Mouse (Mus musculus) limb, embryonic 12.5 days (tissue): Measurements from ENCODE around the gene Fxyd3. TPM values are rescaled to one million over a fixed set of nuclear protein-coding genes. Genes with fewer than 3 reads are reported as not detected.
A peak's percentile ranks its signal among the peaks of the same experiment; 100 is the strongest.

Experiments used
- ATAC-seq: fragments of 200-750 bp; cut with Nextera tagmentation; 2 replicates; pipeline ENCODE4 v1.8.0; 2017; ENCODE audit warnings: low read depth, moderate TSS enrichment; ENCODE audit not compliant: insufficient number of reproducible peaks, insufficient read depth, low FRiP score, low TSS enrichment
- H3K27ac ChIP-seq: fragments of 300-500 bp; sonication (generic); 2 replicates; pipeline ENCODE4 v1.5.1; 2016; ENCODE audit warnings: mild to moderate bottlenecking, moderate library complexity
- H3K27me3 ChIP-seq: fragments of 300-500 bp; sonication (generic); 2 replicates; pipeline ENCODE4 v1.6.1; 2016; ENCODE audit warnings: mild to moderate bottlenecking, moderate library complexity
- H3K36me3 ChIP-seq: fragments of 300-500 bp; sonication (generic); 2 replicates; pipeline ENCODE4 v1.6.1; 2016; ENCODE audit warnings: mild to moderate bottlenecking, moderate library complexity
- H3K4me1 ChIP-seq: fragments of 300-500 bp; sonication (generic); replicated peaks from 2 replicates; pipeline ENCODE4 v1.6.1; 2016
- H3K4me2 ChIP-seq: fragments of 300-500 bp; sonication (generic); 2 replicates; pipeline ENCODE4 v1.6.1; 2016; ENCODE audit warnings: mild to moderate bottlenecking, moderate library complexity
- H3K4me3 ChIP-seq: fragments of 300-500 bp; sonication (generic); replicated peaks from 2 replicates; pipeline ENCODE4 v1.5.1; 2016; ENCODE audit warnings: mild to moderate bottlenecking
- H3K9ac ChIP-seq: fragments of 300-500 bp; sonication (generic); replicated peaks from 2 replicates; pipeline ENCODE4 v1.6.1; 2016; ENCODE audit warnings: mild to moderate bottlenecking, moderate library complexity
- H3K9me3 ChIP-seq: fragments of 300-500 bp; sonication (generic); 2 replicates; pipeline ENCODE4 v1.6.1; 2016; ENCODE audit warnings: mild to moderate bottlenecking, moderate library complexity
- WGBS: fragments of 180-500 bp; shearing (Covaris S2); methylation state at CpG from one replicate; pipeline ENCODE4 v1.1.7; 2016; 5-methylcytosine and 5-hydroxymethylcytosine counted together
- polyA plus RNA-seq: library from polyadenylated mRNA; unstranded; fragments of >200 nt; fragmentation: Nextera tagmentation; extraction: Ambion mirVana; gene quantifications from 2 replicates; pipeline ENCODE4 v1.2.1, GENCODE M21; 2016

Fxyd3 gene
- polyA plus RNA-seq, 1 experiment from 2014 or later = 18.3 TPM

DNA sequence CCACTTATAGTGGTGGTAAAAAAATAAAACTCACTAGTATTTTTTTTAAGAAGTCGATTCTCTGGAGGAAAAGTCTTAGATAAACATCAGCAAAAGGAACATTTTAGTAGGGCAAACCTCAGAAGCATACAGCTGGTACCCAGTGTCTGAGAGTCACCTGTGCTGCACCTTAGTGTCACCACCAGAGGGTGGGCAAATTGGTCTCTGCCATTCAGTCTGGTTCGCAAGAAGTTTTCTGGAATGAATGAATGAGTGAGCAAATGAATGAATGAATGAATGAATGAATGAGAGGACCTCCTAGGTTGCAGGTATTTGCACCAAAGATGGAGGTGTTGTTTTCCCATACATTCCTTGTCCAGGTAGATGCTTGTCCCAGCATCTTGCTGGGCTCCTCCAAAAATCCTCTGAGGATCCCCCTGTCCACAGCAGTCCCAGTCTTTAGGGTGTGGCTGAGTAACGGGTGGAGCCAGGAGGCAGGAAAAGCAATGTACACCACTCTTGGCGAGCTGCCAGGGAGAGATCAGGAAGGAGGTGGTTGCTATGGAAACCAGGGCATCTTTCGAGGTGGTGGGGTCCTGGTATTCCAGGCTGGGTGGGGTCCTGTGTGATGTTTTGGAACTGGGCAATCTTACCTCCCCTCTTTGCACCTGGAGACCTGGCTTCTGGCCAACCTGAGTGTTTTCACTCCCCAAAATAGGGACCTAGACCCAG lies 27.2 kb downstream of the Fxyd3 start:
- Histone ChIP-seq H3K4me1 (peaks cover 51% of the 10 kb centered on the region), H3K9me3 (no peaks in the 10 kb centered on the region), H3K27ac (no peak overlapping the region), H3K27me3 (peaks cover 87% of the 10 kb centered on the region), H3K4me3 (peak overlapping the region; percentile 28), H3K9ac (no peak overlapping the region), H3K4me2 (peak overlapping the region; percentile 52), H3K36me3 (no peaks in the 10 kb centered on the region)
- no peak for ATAC-seq
- 20% methylated on average over 5 of the region's 5 CpGs for WGBS

DNA sequence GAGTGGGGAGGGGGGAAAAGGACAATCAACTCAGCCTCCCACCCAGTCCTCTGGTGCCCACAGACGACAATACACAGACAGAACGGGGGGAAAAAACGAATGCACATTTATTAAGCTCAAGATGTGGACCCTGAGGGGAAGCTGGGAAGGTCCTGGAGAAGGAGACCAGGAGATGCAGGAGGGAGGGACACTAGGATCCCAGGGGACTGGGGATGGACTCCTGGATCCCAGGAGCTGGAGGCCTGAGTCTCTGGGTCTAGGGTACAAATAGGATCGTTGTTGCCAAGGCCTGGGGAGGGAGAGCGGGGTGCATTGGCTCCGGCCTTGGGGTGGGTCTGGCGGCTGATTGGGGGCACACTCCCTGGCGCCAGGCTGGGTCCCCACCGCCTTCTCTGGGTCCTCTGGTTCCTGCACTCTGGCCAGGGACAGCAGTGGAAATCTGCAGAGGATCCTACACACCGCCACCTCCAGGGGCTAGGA lies 34.0 kb downstream of the Fxyd3 start, which contains the start of gene Fxyd5:
Fxyd5 (minus strand) TSS at position 51 of the 480 bp plus-strand sequence.
- peak within 1 kb of the TSS; percentile 42; the same call in 1 of the 2 replicates for H3K9ac ChIP-seq
- no peak within 1 kb of the TSS for H3K27ac ChIP-seq
- H3K4me2 ChIP-seq = peak within 1 kb of the TSS; percentile 57
- H3K27me3 ChIP-seq = peaks cover 64% of the 10 kb centered on the region
- no peaks in the 10 kb centered on the region for H3K9me3 ChIP-seq
- H3K4me1 ChIP-seq = peaks cover 14% of the 10 kb centered on the region
- WGBS = 35% methylated on average over 10 of the region's 10 CpGs
- no peak for ATAC-seq
- H3K4me3 ChIP-seq = peak within 1 kb of the TSS; percentile 32
- H3K36me3 ChIP-seq = no peaks in the 10 kb centered on the region

GRCm38 (mm10) chr7:31041662-31042315 lies 34.7 kb downstream of the Fxyd3 start:
- no peak for ATAC-seq
- no peaks in the 10 kb centered on the region for H3K36me3 ChIP-seq
- H3K4me2 ChIP-seq = peak overlapping the region; percentile 57
- H3K9me3 ChIP-seq = no peaks in the 10 kb centered on the region
- H3K27me3 ChIP-seq = peaks cover 63% of the 10 kb centered on the region
- H3K4me1 ChIP-seq = peaks cover 14% of the 10 kb centered on the region
- peak overlapping the region; percentile 42; the same call in 1 of the 2 replicates for H3K9ac ChIP-seq
- H3K27ac ChIP-seq = no peak overlapping the region
- H3K4me3 ChIP-seq = peak overlapping the region; percentile 32
- WGBS = 3% methylated on average over 28 of the region's 28 CpGs

- Histone ChIP-seq H3K36me3 (no peaks in the 10 kb centered on the region), H3K9ac (no peak overlapping the region), H3K4me3 (peak overlapping the region; percentile 32; the same call in 1 of the 2 replicates), H3K9me3 (no peaks in the 10 kb centered on the region), H3K4me2 (0 out of 2 replicates have a peak overlapping the region, but pooled peaks have one; percentile 57), H3K4me1 (peaks cover 14% of the 10 kb centered on the region), H3K27me3 (peaks cover 61% of the 10 kb centered on the region), H3K27ac (no peak overlapping the region)
- ATAC-seq = no peak
- WGBS = 35% methylated on average over 8 of the region's 8 CpGs
Observed at GRCm38 (mm10) chr7:31041023-31041407, 35.5 kb downstream of the Fxyd3 start.

- 78% methylated on average over 12 of the region's 12 CpGs for WGBS
- Histone ChIP-seq H3K9me3 (no peaks in the 10 kb centered on the region), H3K36me3 (no peaks in the 10 kb centered on the region), H3K27me3 (peaks cover 57% of the 10 kb centered on the region), H3K9ac (no peak overlapping the region), H3K4me2 (no peak overlapping the region), H3K27ac (no peak overlapping the region), H3K4me1 (peaks cover 14% of the 10 kb centered on the region), H3K4me3 (no peak overlapping the region)
- ATAC-seq = no peak
Observed at GRCm38 (mm10) chr7:31040281-31041022, 36.1 kb downstream of the Fxyd3 start.

GRCm38 (mm10) chr7:31039011-31039410 lies 37.5 kb downstream of the Fxyd3 start:
- Histone ChIP-seq H3K4me3 (no peak overlapping the region), H3K9ac (no peak overlapping the region), H3K4me2 (no peak overlapping the region), H3K27me3 (peaks cover 42% of the 10 kb centered on the region), H3K9me3 (no peaks in the 10 kb centered on the region), H3K36me3 (no peaks in the 10 kb centered on the region), H3K27ac (no peak overlapping the region), H3K4me1 (peaks cover 14% of the 10 kb centered on the region)
- no peak for ATAC-seq
- WGBS = 81% methylated on average over 4 of the region's 4 CpGs

GRCm38 (mm10) chr7:31037675-31038074 lies 38.8 kb downstream of the Fxyd3 start:
- no peaks in the 10 kb centered on the region for H3K9me3 ChIP-seq

GRCm38 (mm10) chr7:31036917-31037316 lies 39.6 kb downstream of the Fxyd3 start:
- peaks cover 21% of the 10 kb centered on the region for H3K27me3 ChIP-seq
- no peak overlapping the region for H3K4me3 ChIP-seq
- no peak for ATAC-seq
- no peak overlapping the region for H3K4me2 ChIP-seq
- H3K9ac ChIP-seq = no peak overlapping the region
- peaks cover 4% of the 10 kb centered on the region for H3K4me1 ChIP-seq
- 79% methylated on average over 7 of the region's 7 CpGs for WGBS
- H3K27ac ChIP-seq = no peak overlapping the region
- H3K36me3 ChIP-seq = no peaks in the 10 kb centered on the region
- no peaks in the 10 kb centered on the region for H3K9me3 ChIP-seq

More at GRCm38 (mm10) chr7:31037675-31038074, 38.8 kb downstream of the Fxyd3 start:
- H3K4me3 ChIP-seq = no peak overlapping the region
- no peaks in the 10 kb centered on the region for H3K36me3 ChIP-seq
- H3K27ac ChIP-seq = no peak overlapping the region
- H3K27me3 ChIP-seq = peaks cover 29% of the 10 kb centered on the region
- H3K9ac ChIP-seq = no peak overlapping the region
- peaks cover 12% of the 10 kb centered on the region for H3K4me1 ChIP-seq
- no peak overlapping the region for H3K4me2 ChIP-seq
- WGBS = 66% methylated on average over 2 of the region's 2 CpGs
- no peak for ATAC-seq

- H3K9me3 ChIP-seq = no peaks in the 10 kb centered on the region
- no peak overlapping the region for H3K9ac ChIP-seq
- 80% methylated on average over 11 of the region's 11 CpGs for WGBS
- H3K4me3 ChIP-seq = no peak overlapping the region
- ATAC-seq = no peak
- H3K36me3 ChIP-seq = no peaks in the 10 kb centered on the region
- no peak overlapping the region for H3K27ac ChIP-seq
- no peaks in the 10 kb centered on the region for H3K4me1 ChIP-seq
- no peak overlapping the region for H3K4me2 ChIP-seq
- peaks cover 5% of the 10 kb centered on the region for H3K27me3 ChIP-seq
Observed at GRCm38 (mm10) chr7:31035291-31035690, 41.2 kb downstream of the Fxyd3 start.

DNA sequence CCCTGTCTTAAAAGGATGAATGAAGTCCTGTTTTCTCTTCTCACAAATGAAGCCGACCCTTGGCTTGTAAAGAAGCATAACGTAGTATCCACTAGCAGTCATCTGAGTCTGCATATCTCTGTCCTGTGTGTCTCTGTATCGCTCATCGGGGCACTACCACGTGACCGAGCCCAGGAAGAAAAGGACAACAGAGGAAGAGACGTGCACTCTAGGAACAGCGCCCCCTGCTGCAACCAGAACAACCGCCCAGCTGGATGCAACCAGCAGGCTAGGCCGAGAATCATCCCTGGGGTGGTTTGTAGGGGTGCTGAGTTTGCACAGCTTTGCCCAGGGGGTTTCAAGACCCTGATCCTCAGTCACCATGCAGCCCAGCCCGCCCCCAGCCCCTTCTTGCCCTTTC lies 41.7 kb downstream of the Fxyd3 start:
- no peak overlapping the region for H3K27ac ChIP-seq
- no peaks in the 10 kb centered on the region for H3K9me3 ChIP-seq
- H3K4me3 ChIP-seq = no peak overlapping the region
- no peak overlapping the region for H3K9ac ChIP-seq
- H3K27me3 ChIP-seq = peaks cover under 1% of the 10 kb centered on the region; the same call in 1 of the 2 replicates
- H3K4me2 ChIP-seq = no peak overlapping the region
- no peak for ATAC-seq
- H3K36me3 ChIP-seq = no peaks in the 10 kb centered on the region
- no peaks in the 10 kb centered on the region for H3K4me1 ChIP-seq
- WGBS = 69% methylated on average over 11 of the region's 11 CpGs
